Mouse (Mus musculus): Measurements from ENCODE around the gene 4932438H23Rik. TPM values are rescaled to one million over a fixed set of nuclear protein-coding genes. Genes with fewer than 3 reads are reported as not detected.

Gene 4932438H23Rik
- polyA plus RNA-seq, 1 experiment: 0.02 TPM

GRCm38 (mm10) chr16:91011021-91011683 lies 83.8 kb downstream of the 4932438H23Rik start, which contains the start of gene Synj1:
Synj1 (minus strand) TSS chr16:91011308.
- TF ChIP-seq MYOD1 (IDR thresholded peaks at IDR 0.05; ENCODE audit: control insufficient read depth, insufficient read length, low read depth) (no peak), CTCF (IDR thresholded peaks at IDR 0.05; ENCODE audit: control insufficient read depth, insufficient read depth, insufficient read length) (no peak), MAX (IDR thresholded peaks at IDR 0.05) (no peak), USF1 (IDR thresholded peaks at IDR 0.05; ENCODE audit: low read depth) (no peak), MYOG (IDR thresholded peaks at IDR 0.05; ENCODE audit: control insufficient read depth, extremely low read depth, insufficient read length) (no peak), CEBPB (IDR thresholded peaks at IDR 0.05; ENCODE audit: low read depth) (no peak), FOSL1 (IDR thresholded peaks at IDR 0.05; ENCODE audit: insufficient read depth, low read length, poor library complexity, severe bottlenecking) (no peak)
- Histone ChIP-seq H3K79me3 (ENCODE audit: low read depth) (peaks cover 3% of the 10 kb centered on the region), H3K27me3 (ENCODE audit: control insufficient read depth, insufficient read depth, insufficient read length) (no peaks in the 10 kb centered on the region), H3K79me2 (ENCODE audit: control insufficient read depth, insufficient read depth) (peaks cover 15% of the 10 kb centered on the region), H3K4me3 (ENCODE audit: insufficient read depth, poor library complexity, severe bottlenecking) (peak within 1 kb of the TSS; percentile 85), H3K36me3 (ENCODE audit: control insufficient read depth, insufficient read depth) (peaks cover 28% of the 10 kb centered on the region), H3ac (ENCODE audit: control insufficient read depth, insufficient read length, low read depth) (peak within 1 kb of the TSS; percentile 99)

GRCm38 (mm10) chr16:91010581-91011020 lies 84.3 kb downstream of the 4932438H23Rik start:
- peak overlapping the region; percentile 85 for H3K4me3 ChIP-seq (ENCODE audit: insufficient read depth, poor library complexity, severe bottlenecking)
- peak overlapping the region; percentile 99 for H3ac ChIP-seq (ENCODE audit: control insufficient read depth, insufficient read length, low read depth)
- no peaks in the 10 kb centered on the region for H3K27me3 ChIP-seq (ENCODE audit: control insufficient read depth, insufficient read depth, insufficient read length)
- peaks cover 24% of the 10 kb centered on the region for H3K36me3 ChIP-seq (ENCODE audit: control insufficient read depth, insufficient read depth)
- TF ChIP-seq MYOD1 (IDR thresholded peaks at IDR 0.05; ENCODE audit: control insufficient read depth, insufficient read length, low read depth) (no peak), CTCF (IDR thresholded peaks at IDR 0.05; ENCODE audit: control insufficient read depth, insufficient read depth, insufficient read length) (no peak), FOSL1 (IDR thresholded peaks at IDR 0.05; ENCODE audit: insufficient read depth, low read length, poor library complexity, severe bottlenecking) (no peak), CEBPB (IDR thresholded peaks at IDR 0.05; ENCODE audit: low read depth) (no peak), USF1 (IDR thresholded peaks at IDR 0.05; ENCODE audit: low read depth) (no peak), MAX (IDR thresholded peaks at IDR 0.05) (no peak), MYOG (IDR thresholded peaks at IDR 0.05; ENCODE audit: control insufficient read depth, extremely low read depth, insufficient read length) (no peak)
- peaks cover 15% of the 10 kb centered on the region for H3K79me2 ChIP-seq (ENCODE audit: control insufficient read depth, insufficient read depth)
- peaks cover 3% of the 10 kb centered on the region for H3K79me3 ChIP-seq (ENCODE audit: low read depth)

GRCm38 (mm10) chr16:91009942-91010529 lies 84.9 kb downstream of the 4932438H23Rik start:
- peak overlapping the region; percentile 99 for H3ac ChIP-seq (ENCODE audit: control insufficient read depth, insufficient read length, low read depth)
- no peaks in the 10 kb centered on the region for H3K27me3 ChIP-seq (ENCODE audit: control insufficient read depth, insufficient read depth, insufficient read length)
- no peak for TF ChIP-seq CTCF (IDR thresholded peaks at IDR 0.05; ENCODE audit: control insufficient read depth, insufficient read depth, insufficient read length)
- TF ChIP-seq MYOD1 (IDR thresholded peaks at IDR 0.05; ENCODE audit: control insufficient read depth, insufficient read length, low read depth): no peak
- peaks cover 3% of the 10 kb centered on the region for H3K79me3 ChIP-seq (ENCODE audit: low read depth)
- peaks cover 15% of the 10 kb centered on the region for H3K79me2 ChIP-seq (ENCODE audit: control insufficient read depth, insufficient read depth)
- H3K4me3 ChIP-seq (ENCODE audit: insufficient read depth, poor library complexity, severe bottlenecking): peak overlapping the region; percentile 85
- peaks cover 19% of the 10 kb centered on the region for H3K36me3 ChIP-seq (ENCODE audit: control insufficient read depth, insufficient read depth)

GRCm38 (mm10) chr16:91004915-91005538 lies 89.9 kb downstream of the 4932438H23Rik start:
- Histone ChIP-seq H3K27me3 (ENCODE audit: control insufficient read depth, insufficient read depth, insufficient read length) (no peaks in the 10 kb centered on the region), H3K4me3 (ENCODE audit: insufficient read depth, poor library complexity, severe bottlenecking) (no peak overlapping the region), H3ac (ENCODE audit: control insufficient read depth, insufficient read length, low read depth) (no peak overlapping the region), H3K36me3 (ENCODE audit: control insufficient read depth, insufficient read depth) (no peaks in the 10 kb centered on the region), H3K79me2 (ENCODE audit: control insufficient read depth, insufficient read depth) (peaks cover 8% of the 10 kb centered on the region), H3K79me3 (ENCODE audit: low read depth) (peaks cover 3% of the 10 kb centered on the region)
- TF ChIP-seq MAX (IDR thresholded peaks at IDR 0.05) (no peak), CTCF (IDR thresholded peaks at IDR 0.05; ENCODE audit: control insufficient read depth, insufficient read depth, insufficient read length) (no peak), USF1 (IDR thresholded peaks at IDR 0.05; ENCODE audit: low read depth) (no peak), MYOG (IDR thresholded peaks at IDR 0.05; ENCODE audit: control insufficient read depth, extremely low read depth, insufficient read length) (no peak), MYOD1 (IDR thresholded peaks at IDR 0.05; ENCODE audit: control insufficient read depth, insufficient read length, low read depth) (no peak), FOSL1 (IDR thresholded peaks at IDR 0.05; ENCODE audit: insufficient read depth, low read length, poor library complexity, severe bottlenecking) (no peak), CEBPB (IDR thresholded peaks at IDR 0.05; ENCODE audit: low read depth) (no peak)

Other genes with a start within 250 kb of the 4932438H23Rik start
- 31.6 TPM for gene Cfap298, start 160.0 kb downstream of the 4932438H23Rik start, polyA plus RNA-seq (2012; fragmentation: generic; extraction: Trizol)
- 11.3 TPM for gene Synj1, start 83.8 kb downstream of the 4932438H23Rik start, polyA plus RNA-seq (2012; fragmentation: generic; extraction: Trizol)
- 6.1 TPM for gene Paxbp1, start 50.6 kb downstream of the 4932438H23Rik start, polyA plus RNA-seq (2012; fragmentation: generic; extraction: Trizol)
- not detected for gene Olig2, start 130.3 kb upstream of the 4932438H23Rik start, polyA plus RNA-seq (2012; fragmentation: generic; extraction: Trizol)
- gene Olig1, start 174.7 kb upstream of the 4932438H23Rik start, polyA plus RNA-seq (2012; fragmentation: generic; extraction: Trizol): not detected